Mouse (Mus musculus) liver, embryonic 14.5 days (tissue): ENCODE measurements around the gene Gm3854. TPM values are rescaled to one million over a fixed set of nuclear protein-coding genes. Genes with fewer than 3 reads are reported as not detected.

Source experiments
- ATAC-seq: fragments of 200-750 bp; cut with Nextera tagmentation; 2 replicates; pipeline ENCODE4 v1.8.0; 2017; ENCODE audit warnings: moderate number of reproducible peaks, mild to moderate bottlenecking, moderate library complexity; ENCODE audit not compliant: insufficient read depth
- DNase-seq, 3 experiments: peaks; one replicate each; pipeline ENCODE4 v3.0.0-alpha.2; 2012 to 2013; ENCODE audit warnings: low read depth in 3 of 3, low spot score in 3 of 3
- H3K27ac ChIP-seq: fragments of 300-500 bp; sonication (generic); 2 replicates; pipeline ENCODE4 v1.5.1; 2014; ENCODE audit warnings: moderate library complexity, mild to moderate bottlenecking, control low read depth, inconsistent platforms
- H3K27me3 ChIP-seq: fragments of 300-500 bp; sonication (generic); 2 replicates; pipeline ENCODE4 v1.6.1; 2014; ENCODE audit warnings: mild to moderate bottlenecking, low read length, moderate library complexity; ENCODE audit not compliant: control insufficient read depth, insufficient read depth
- H3K36me3 ChIP-seq: fragments of 300-500 bp; sonication (generic); replicated peaks from 2 replicates; pipeline ENCODE4 v1.6.1; 2014; ENCODE audit warnings: low read depth; ENCODE audit not compliant: control insufficient read depth, insufficient read depth
- H3K4me1 ChIP-seq, 2 experiments: fragments of 200-500 bp in 1 of 2; fragments of 300-500 bp in 1 of 2; sonication (generic) in 1 of 2; replicated peaks; 2 replicates each; pipeline ENCODE4 v1.6.1; 2012 to 2014; ENCODE audit warnings: antibody characterized with exemption in 1 of 2, inconsistent platforms in 1 of 2, low read length in 1 of 2; ENCODE audit not compliant: control insufficient read depth in 2 of 2, insufficient read depth in 2 of 2
- H3K4me2 ChIP-seq: fragments of 300-500 bp; sonication (generic); 2 replicates; pipeline ENCODE4 v1.6.1; 2014; ENCODE audit warnings: low read depth, mild to moderate bottlenecking, control low read depth, moderate library complexity
- H3K4me3 ChIP-seq, 2 experiments: fragments of 200-500 bp in 1 of 2; fragments of 300-500 bp in 1 of 2; sonication (generic) in 1 of 2; 2 replicates each; pipeline ENCODE4 v1.5.1; 2012 to 2014; ENCODE audit warnings: low read depth in 2 of 2, low read length in 2 of 2, mild to moderate bottlenecking in 2 of 2, control low read depth in 1 of 2, inconsistent platforms in 1 of 2, moderate library complexity in 1 of 2; ENCODE audit not compliant: insufficient read depth in 1 of 2
- H3K9ac ChIP-seq: fragments of 300-500 bp; sonication (generic); replicated peaks from 2 replicates; pipeline ENCODE4 v1.6.1; 2014; ENCODE audit warnings: mild to moderate bottlenecking, control low read depth, moderate library complexity
- H3K9me3 ChIP-seq: fragments of 300-500 bp; sonication (generic); 2 replicates; pipeline ENCODE4 v1.6.1; 2016; ENCODE audit warnings: low read length, mixed read lengths; ENCODE audit not compliant: control insufficient read depth
- CTCF ChIP-seq: IDR thresholded peaks from 2 replicates; pipeline ENCODE4 v1.5.1; 2016; ENCODE audit warnings: antibody characterized with exemption, low read depth, control low read depth
- EP300 ChIP-seq: IDR thresholded peaks from 2 replicates; pipeline ENCODE4 v1.6.1; 2016; ENCODE audit warnings: antibody characterized with exemption, low read depth
- WGBS: fragments of 180-500 bp; shearing (Covaris S2); extraction: QIAGEN DNeasy Blood & Tissue Kit; methylation state at CpG from one replicate; pipeline ENCODE4 v1.1.7; 2014; ENCODE audit not compliant: insufficient replicate concordance; 5-methylcytosine and 5-hydroxymethylcytosine counted together
- polyA plus RNA-seq, 2 experiments: library from polyadenylated mRNA; depleted of rRNA in 1 of 2; stranded (reverse) in 1 of 2; unstranded in 1 of 2; fragments of >200 nt; fragmentation: Nextera tagmentation in 1 of 2; extraction: Ambion mirVana in 1 of 2; gene quantifications; 2 replicates each; pipeline versions ENCODE4 v1.2.1 to v1.2.3; 2012 to 2014

Gm3854 gene
- polyA plus RNA-seq, 2 experiments = 0.06 to 0.20 TPM

DNA sequence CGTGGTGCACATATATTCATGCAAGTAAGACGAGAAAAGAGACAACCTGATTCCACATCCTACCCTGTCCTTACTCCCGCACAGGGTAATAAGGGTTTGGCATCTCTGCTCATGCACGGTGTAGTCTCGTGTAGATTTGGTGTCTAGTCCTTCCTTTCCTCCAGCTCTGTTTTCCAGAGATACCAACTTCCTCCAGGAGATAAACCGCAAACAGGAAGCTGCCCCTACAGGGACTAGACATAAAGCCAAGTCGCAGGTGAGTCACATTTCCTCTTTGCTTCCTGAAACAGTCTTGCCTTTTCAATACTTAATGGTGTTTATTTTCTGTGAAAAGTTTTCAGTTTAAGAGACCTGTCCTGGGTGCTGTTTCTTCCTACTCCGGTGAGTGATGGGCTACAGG, 40.5 kb downstream of the Gm3854 start:
- Histone ChIP-seq H3K36me3 (no peaks in the 10 kb centered on the region), H3K4me2 (peak overlapping the region; percentile 83; the same call in 1 of the 2 replicates), H3K9me3 (no peaks in the 10 kb centered on the region), H3K27me3 (no peaks in the 10 kb centered on the region), H3K4me1 (peaks cover 13 to 15% of the 10 kb centered on the region in 2 experiments), H3K27ac (no peak overlapping the region), H3K4me3 (peak overlapping the region in 1 of 2 experiments; percentile 64; a peak in 1 of 4 replicates), H3K9ac (no peak overlapping the region)
- no peak for DNase-seq
- TF ChIP-seq CTCF (no peak), EP300 (no peak)
- ATAC-seq = no peak
- 17% methylated on average over 8 of the region's 8 CpGs for WGBS

- no peaks in the 10 kb centered on the region for H3K27me3 ChIP-seq
- WGBS = 82% methylated on average over 8 of the region's 8 CpGs
- H3K9ac ChIP-seq = no peak overlapping the region
- TF ChIP-seq EP300 = no peak
- TF ChIP-seq CTCF = no peak
- H3K4me2 ChIP-seq = no peak overlapping the region
- no peak overlapping the region for H3K4me3 ChIP-seq
- no peaks in the 10 kb centered on the region for H3K36me3 ChIP-seq
- H3K9me3 ChIP-seq = no peaks in the 10 kb centered on the region
- no peak for DNase-seq
- no peak overlapping the region for H3K27ac ChIP-seq
- ATAC-seq = no peak
- peaks cover 13 to 14% of the 10 kb centered on the region in 2 experiments for H3K4me1 ChIP-seq
Observed at GRCm38 (mm10) chr7:6386995-6387394, 43.4 kb downstream of the Gm3854 start.

GRCm38 (mm10) chr7:6388971-6389370, 45.4 kb downstream of the Gm3854 start:
- Histone ChIP-seq H3K36me3 (no peaks in the 10 kb centered on the region), H3K4me2 (no peak overlapping the region), H3K9ac (no peak overlapping the region), H3K27ac (no peak overlapping the region), H3K4me3 (no peak overlapping the region), H3K4me1 (peaks cover under 1 to 1% of the 10 kb centered on the region in 2 experiments; a peak in 3 of 4 replicates), H3K27me3 (no peaks in the 10 kb centered on the region), H3K9me3 (no peaks in the 10 kb centered on the region)
- WGBS = 66% methylated on average over 5 of the region's 5 CpGs
- DNase-seq (no peak), ATAC-seq (no peak)
- TF ChIP-seq CTCF (no peak), EP300 (no peak)

DNA sequence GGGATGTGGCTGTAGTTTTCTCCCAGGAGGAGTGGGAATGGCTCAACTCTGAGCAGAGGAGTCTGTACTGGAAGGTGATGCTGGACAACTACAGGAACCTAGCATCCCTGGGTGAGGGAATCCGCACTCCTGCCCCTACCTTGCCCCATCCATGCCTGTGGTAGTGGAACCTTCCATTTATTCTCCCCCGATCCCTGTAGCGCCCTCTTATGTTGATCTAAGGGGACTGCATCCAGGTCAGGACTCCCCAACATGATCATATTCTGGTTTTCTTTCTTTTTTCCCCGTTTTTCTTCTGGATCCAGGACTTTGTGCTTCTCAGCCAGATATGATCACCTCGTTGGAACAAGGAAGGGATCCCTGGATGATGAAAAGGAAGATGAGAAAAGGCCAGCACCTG, 45.9 kb downstream of the Gm3854 start:
- peak; percentile 27; the same call in 1 of the 2 replicates for TF ChIP-seq CTCF
- TF ChIP-seq EP300 = no peak
- H3K4me3 ChIP-seq = no peak overlapping the region
- H3K9me3 ChIP-seq = no peaks in the 10 kb centered on the region
- H3K9ac ChIP-seq = no peak overlapping the region
- ATAC-seq = no peak
- no peaks in the 10 kb centered on the region for H3K36me3 ChIP-seq
- no peaks in the 10 kb centered on the region for H3K4me1 ChIP-seq
- H3K27ac ChIP-seq = no peak overlapping the region
- no peak for DNase-seq
- H3K27me3 ChIP-seq = no peaks in the 10 kb centered on the region
- WGBS = 42% methylated on average over 5 of the region's 5 CpGs
- H3K4me2 ChIP-seq = no peak overlapping the region

GRCm38 (mm10) chr7:6397996-6398975, 54.7 kb downstream of the Gm3854 start, which contains the start of gene Smim17:
Smim17 (plus strand) TSS chr7:6398715.
- Histone ChIP-seq H3K4me2 (peak within 1 kb of the TSS; percentile 53), H3K36me3 (no peaks in the 10 kb centered on the region), H3K9me3 (no peaks in the 10 kb centered on the region), H3K4me3 (peak within 1 kb of the TSS; percentile 38 to 74), H3K27ac (no peak within 1 kb of the TSS), H3K9ac (no peak within 1 kb of the TSS), H3K27me3 (no peaks in the 10 kb centered on the region), H3K4me1 (no peaks in the 10 kb centered on the region; a peak in 1 of 4 replicates)
- 21% methylated on average over 25 of the region's 25 CpGs for WGBS
- DNase-seq = peak; percentile 9 to 16 (median 13)
- TF ChIP-seq EP300 (no peak), CTCF (no peak)
- ATAC-seq = peak; percentile 52; the same call in 1 of the 2 replicates

Other genes with a start within 250 kb of the Gm3854 start
- gene Zfp787, start 187.8 kb upstream of the Gm3854 start, polyA plus RNA-seq (2012; rRNA removed) = 11.6 and 12.5 TPM in 2 replicates
- 6.7 and 6.9 TPM in 2 replicates for gene Zfp787, start 187.8 kb upstream of the Gm3854 start, polyA plus RNA-seq (2014; fragmentation: Nextera tagmentation; extraction: Ambion mirVana)
- gene Zfp444, start 171.5 kb upstream of the Gm3854 start, polyA plus RNA-seq (2012; rRNA removed) = 10.1 and 13.8 TPM in 2 replicates
- gene Zfp444, start 171.5 kb upstream of the Gm3854 start, polyA plus RNA-seq (2014; fragmentation: Nextera tagmentation; extraction: Ambion mirVana) = 15.0 and 16.3 TPM in 2 replicates
- not detected in 2 replicates for gene Galp, start 146.7 kb upstream of the Gm3854 start, polyA plus RNA-seq (2012; rRNA removed)
- not detected in 2 replicates for gene Galp, start 146.7 kb upstream of the Gm3854 start, polyA plus RNA-seq (2014; fragmentation: Nextera tagmentation; extraction: Ambion mirVana)
- not detected in 2 replicates for gene Zscan5b, start 121.5 kb upstream of the Gm3854 start, polyA plus RNA-seq (2012; rRNA removed)
- gene Zscan5b, start 121.5 kb upstream of the Gm3854 start, polyA plus RNA-seq (2014; fragmentation: Nextera tagmentation; extraction: Ambion mirVana) = not detected in 2 replicates
- not detected in 2 replicates for gene Epp13, start 91.0 kb upstream of the Gm3854 start, polyA plus RNA-seq (2012; rRNA removed)
- not detected in 2 replicates for gene Epp13, start 91.0 kb upstream of the Gm3854 start, polyA plus RNA-seq (2014; fragmentation: Nextera tagmentation; extraction: Ambion mirVana)
- gene Zfp667, start 57.2 kb upstream of the Gm3854 start, polyA plus RNA-seq (2012; rRNA removed) = 1.7 and 2.2 TPM in 2 replicates
- gene Zfp667, start 57.2 kb upstream of the Gm3854 start, polyA plus RNA-seq (2014; fragmentation: Nextera tagmentation; extraction: Ambion mirVana) = 5.3 and 6.6 TPM in 2 replicates
- 0.73 and 0.79 TPM in 2 replicates for gene Zfp583, start 12.5 kb upstream of the Gm3854 start, polyA plus RNA-seq (2012; rRNA removed)
- gene Zfp583, start 12.5 kb upstream of the Gm3854 start, polyA plus RNA-seq (2014; fragmentation: Nextera tagmentation; extraction: Ambion mirVana) = 0.54 and 0.88 TPM in 2 replicates
- 0.23 and 0.67 TPM in 2 replicates for gene Zfp78, start 19.5 kb downstream of the Gm3854 start, polyA plus RNA-seq (2012; rRNA removed)
- 0.76 and 0.83 TPM in 2 replicates for gene Zfp78, start 19.5 kb downstream of the Gm3854 start, polyA plus RNA-seq (2014; fragmentation: Nextera tagmentation; extraction: Ambion mirVana)
- gene Zfp28, start 39.5 kb downstream of the Gm3854 start, polyA plus RNA-seq (2012; rRNA removed) = 0.63 and 1.0 TPM in 2 replicates
- 0.91 and 1.2 TPM in 2 replicates for gene Zfp28, start 39.5 kb downstream of the Gm3854 start, polyA plus RNA-seq (2014; fragmentation: Nextera tagmentation; extraction: Ambion mirVana)
- gene Smim17, start 55.0 kb downstream of the Gm3854 start, polyA plus RNA-seq (2012; rRNA removed) = 0.03 and 0.42 TPM in 2 replicates
- not detected in 2 replicates for gene Smim17, start 55.0 kb downstream of the Gm3854 start, polyA plus RNA-seq (2014; fragmentation: Nextera tagmentation; extraction: Ambion mirVana)
- not detected in 2 replicates for gene Gm20715, start 66.5 kb downstream of the Gm3854 start, polyA plus RNA-seq (2012; rRNA removed)
- not detected in 2 replicates for gene Gm20715, start 66.5 kb downstream of the Gm3854 start, polyA plus RNA-seq (2014; fragmentation: Nextera tagmentation; extraction: Ambion mirVana)
- gene Olfr1344, start 94.9 kb downstream of the Gm3854 start, polyA plus RNA-seq (2012; rRNA removed) = not detected in 2 replicates
- not detected in 2 replicates for gene Olfr1344, start 94.9 kb downstream of the Gm3854 start, polyA plus RNA-seq (2014; fragmentation: Nextera tagmentation; extraction: Ambion mirVana)
- gene Olfr1336, start 112.4 kb downstream of the Gm3854 start, polyA plus RNA-seq (2012; rRNA removed) = not detected in 2 replicates
- gene Olfr1336, start 112.4 kb downstream of the Gm3854 start, polyA plus RNA-seq (2014; fragmentation: Nextera tagmentation; extraction: Ambion mirVana) = not detected in 2 replicates
- not detected in 2 replicates for gene Olfr1346, start 123.3 kb downstream of the Gm3854 start, polyA plus RNA-seq (2012; rRNA removed)
- gene Olfr1346, start 123.3 kb downstream of the Gm3854 start, polyA plus RNA-seq (2014; fragmentation: Nextera tagmentation; extraction: Ambion mirVana) = not detected in 2 replicates
- gene Olfr5, start 143.2 kb downstream of the Gm3854 start, polyA plus RNA-seq (2012; rRNA removed) = not detected in 2 replicates
- not detected in 2 replicates for gene Olfr5, start 143.2 kb downstream of the Gm3854 start, polyA plus RNA-seq (2014; fragmentation: Nextera tagmentation; extraction: Ambion mirVana)
- not detected in 2 replicates for gene Olfr1347, start 156.0 kb downstream of the Gm3854 start, polyA plus RNA-seq (2012; rRNA removed)
- not detected in 2 replicates for gene Olfr1347, start 156.0 kb downstream of the Gm3854 start, polyA plus RNA-seq (2014; fragmentation: Nextera tagmentation; extraction: Ambion mirVana)
- gene Olfr1348, start 165.0 kb downstream of the Gm3854 start, polyA plus RNA-seq (2012; rRNA removed) = not detected in 2 replicates
- gene Olfr1348, start 165.0 kb downstream of the Gm3854 start, polyA plus RNA-seq (2014; fragmentation: Nextera tagmentation; extraction: Ambion mirVana) = not detected in 2 replicates
- gene Olfr1349, start 179.2 kb downstream of the Gm3854 start, polyA plus RNA-seq (2012; rRNA removed) = not detected in 2 replicates
- not detected in 2 replicates for gene Olfr1349, start 179.2 kb downstream of the Gm3854 start, polyA plus RNA-seq (2014; fragmentation: Nextera tagmentation; extraction: Ambion mirVana)
- gene Olfr1350, start 221.1 kb downstream of the Gm3854 start, polyA plus RNA-seq (2012; rRNA removed) = not detected in 2 replicates
- not detected in 2 replicates for gene Olfr1350, start 221.1 kb downstream of the Gm3854 start, polyA plus RNA-seq (2014; fragmentation: Nextera tagmentation; extraction: Ambion mirVana)